Mouse (Mus musculus) testis, adult 10 weeks (tissue): ENCODE results near the gene Ofcc1. TPM values are rescaled to one million over a fixed set of nuclear protein-coding genes. Genes with fewer than 3 reads are reported as not detected.

ENCODE experiments used
- polyA plus RNA-seq: library from polyadenylated mRNA; stranded (reverse); fragments of 350-450 nt; fragmentation: Illumina TruSeq; extraction: RNeasy Lipid Tissue Mini Kit (QIAGEN cat#74804); gene quantifications from one replicate; pipeline ENCODE4 v1.2.3, GENCODE M21; 2014; ENCODE audit warnings: low read depth, low replicate concordance

Gene Ofcc1
- not detected for polyA plus RNA-seq

GRCm38 (mm10) chr13:40361288-40361687, at the start of gene Ofcc1:
Gene Ofcc1, minus strand, starts transcription at chr13:40361450.

